Mouse (Mus musculus) frontal cortex, postnatal 25 days (tissue): ENCODE results near the gene Fancd2os.
A peak's percentile ranks its signal among the peaks of the same experiment; 100 is the strongest.

ENCODE experiments used
- DNase-seq, 2 experiments: peaks; one replicate each; pipeline ENCODE4 v3.0.0; 2022; ENCODE audit warnings: low spot score in 2 of 2

The Fancd2os gene

GRCm38 (mm10) chr6:113600543-113601139 is at the start of gene Fancd2os:
Gene Fancd2os, minus strand, starts transcription at chr6:113600715.
- DNase-seq: no peak

DNA sequence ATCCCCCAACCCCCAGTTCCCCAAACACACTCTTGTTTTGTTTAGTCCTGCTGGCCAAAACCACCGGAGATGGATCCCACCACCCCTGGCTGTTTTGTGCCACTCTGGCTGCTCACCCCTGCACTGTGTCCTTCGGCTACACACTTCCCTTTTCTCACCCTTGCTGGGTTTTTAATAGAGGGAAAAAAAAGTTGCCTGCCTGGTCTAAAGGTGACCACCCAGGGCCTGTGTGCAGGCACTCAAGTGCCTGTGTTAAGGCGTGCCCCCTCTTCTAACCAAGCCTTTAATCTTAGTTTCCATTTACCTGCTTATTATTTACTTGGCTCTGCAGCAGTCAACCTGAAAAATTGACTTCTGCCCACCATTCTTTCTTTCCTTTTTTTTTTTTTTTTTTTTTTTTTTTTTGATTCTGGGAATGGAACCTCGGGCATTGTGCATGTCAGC is 49.7 kb upstream of the Fancd2os start:
- no peak for DNase-seq

DNA sequence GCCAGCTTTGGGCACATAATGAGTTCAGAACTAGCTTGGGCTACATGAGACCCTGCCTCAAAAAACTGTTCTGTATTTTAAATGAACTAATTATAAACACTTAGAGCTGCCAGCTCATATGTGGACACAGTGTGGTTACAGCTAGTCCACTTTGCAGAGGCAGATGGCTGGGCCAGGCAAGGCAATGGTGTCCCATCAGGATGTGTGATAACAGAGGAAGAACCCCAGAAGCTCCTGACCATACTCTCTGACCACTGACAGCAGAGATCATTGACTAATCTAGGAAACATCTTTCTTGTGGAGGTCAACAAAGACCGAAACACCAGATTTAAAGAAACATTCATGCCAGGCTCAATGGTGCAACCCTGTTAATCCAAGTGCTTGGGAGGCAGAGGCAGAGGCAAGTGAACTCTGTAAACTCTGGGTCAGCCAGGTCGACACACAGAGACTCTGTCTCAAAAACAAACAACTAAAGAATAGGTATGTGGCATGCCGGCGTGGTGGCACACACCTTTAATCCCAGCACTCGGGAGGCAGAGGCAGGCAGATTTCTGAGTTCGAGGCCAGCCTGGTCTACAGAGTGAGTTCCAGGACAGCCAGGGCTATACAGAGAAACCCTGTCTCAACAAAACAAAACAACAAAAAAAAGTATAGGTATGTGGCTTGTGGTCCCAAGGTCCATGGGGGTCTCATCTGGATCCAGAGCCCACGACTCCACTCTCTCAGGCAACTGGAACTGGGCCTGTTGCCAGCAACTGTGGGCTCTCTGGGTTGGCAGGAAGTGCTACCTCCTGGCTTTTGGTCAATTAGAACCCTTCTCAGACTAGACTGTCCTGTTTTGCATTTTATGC is 49.1 kb upstream of the Fancd2os start:
- DNase-seq: no peak

DNA sequence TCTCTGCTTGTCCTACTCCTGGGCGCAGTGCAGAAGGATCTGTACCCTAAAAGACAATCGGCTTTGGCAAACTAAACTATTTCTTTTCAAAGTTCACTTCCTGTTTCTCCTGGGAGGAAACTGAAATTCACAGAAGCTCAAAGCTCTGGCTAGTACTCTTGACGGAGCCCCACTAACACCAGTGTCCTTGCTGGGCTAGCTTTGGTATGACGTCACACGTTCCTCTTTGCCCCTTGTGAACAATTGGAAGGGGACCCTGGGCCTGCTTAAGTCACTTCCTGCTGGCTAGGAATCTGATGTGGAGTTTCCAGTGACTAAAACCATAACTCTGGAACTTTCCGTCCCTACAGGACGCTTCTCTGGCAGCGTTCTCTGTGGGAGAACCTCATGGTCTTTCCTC is 44.3 kb upstream of the Fancd2os start:
- no peak for DNase-seq

DNA sequence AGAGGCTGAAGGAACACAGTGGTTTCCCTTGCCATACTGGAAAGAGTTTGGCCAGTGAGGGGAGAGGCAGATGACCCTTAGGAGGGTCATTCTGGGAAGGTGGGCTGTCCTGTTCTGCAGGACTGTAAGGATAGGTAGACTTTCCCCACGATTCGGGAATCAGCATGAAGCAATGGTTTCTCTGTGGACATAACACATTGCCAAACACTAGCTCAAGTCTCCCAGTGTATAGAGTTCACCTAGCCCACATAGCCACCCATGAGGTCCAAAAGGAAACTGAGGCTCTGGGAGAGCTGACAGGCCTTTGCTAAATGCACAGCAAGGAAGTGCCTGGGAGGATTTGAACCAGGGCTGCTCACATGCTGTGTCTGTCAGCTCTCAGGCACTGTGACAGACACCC is 43.5 kb upstream of the Fancd2os start:
- no peak for DNase-seq

- no peak for DNase-seq
These were observed 42.5 kb upstream of the Fancd2os start for GRCm38 (mm10) chr6:113643021-113643420.

DNA sequence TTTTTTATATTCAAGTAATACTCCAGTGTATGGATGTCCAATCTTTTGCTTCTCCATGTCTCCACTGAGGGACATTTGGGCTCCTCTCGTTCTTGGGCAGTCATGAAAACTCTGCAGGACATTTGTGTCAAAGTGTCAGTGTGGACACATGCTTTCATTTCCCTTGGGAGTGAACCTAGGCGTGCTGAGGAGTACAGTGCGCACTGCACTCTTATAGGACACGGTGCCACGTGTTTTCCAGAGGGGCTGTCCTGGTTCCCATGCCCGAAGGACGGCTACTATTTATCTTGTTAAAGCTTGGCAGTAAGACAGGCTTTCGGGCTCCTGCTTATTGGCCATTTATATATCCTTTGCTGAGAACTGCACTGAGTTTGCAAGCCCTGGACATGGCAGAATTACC is 42.1 kb upstream of the Fancd2os start:
- no peak for DNase-seq

DNA sequence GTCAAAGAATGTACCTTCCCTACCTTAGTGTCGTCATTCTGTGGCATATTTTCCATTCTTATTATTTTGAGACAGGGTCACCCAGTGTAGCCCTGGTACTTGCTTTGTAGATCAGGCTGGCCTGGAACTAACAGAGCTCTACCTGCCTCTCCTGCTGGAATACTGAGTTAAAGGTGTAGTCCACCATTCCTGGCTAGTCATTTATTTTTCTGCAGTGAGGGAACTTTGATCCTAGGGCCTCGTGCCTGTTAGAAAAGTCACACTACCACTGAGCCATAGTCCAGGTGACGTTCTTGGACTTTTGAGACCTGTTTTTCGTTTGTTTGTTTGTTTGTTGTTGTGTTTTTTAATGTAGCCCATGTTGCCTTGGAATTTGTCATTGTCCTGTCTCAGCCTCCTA is 38.7 kb upstream of the Fancd2os start:
- no peak for DNase-seq

DNA sequence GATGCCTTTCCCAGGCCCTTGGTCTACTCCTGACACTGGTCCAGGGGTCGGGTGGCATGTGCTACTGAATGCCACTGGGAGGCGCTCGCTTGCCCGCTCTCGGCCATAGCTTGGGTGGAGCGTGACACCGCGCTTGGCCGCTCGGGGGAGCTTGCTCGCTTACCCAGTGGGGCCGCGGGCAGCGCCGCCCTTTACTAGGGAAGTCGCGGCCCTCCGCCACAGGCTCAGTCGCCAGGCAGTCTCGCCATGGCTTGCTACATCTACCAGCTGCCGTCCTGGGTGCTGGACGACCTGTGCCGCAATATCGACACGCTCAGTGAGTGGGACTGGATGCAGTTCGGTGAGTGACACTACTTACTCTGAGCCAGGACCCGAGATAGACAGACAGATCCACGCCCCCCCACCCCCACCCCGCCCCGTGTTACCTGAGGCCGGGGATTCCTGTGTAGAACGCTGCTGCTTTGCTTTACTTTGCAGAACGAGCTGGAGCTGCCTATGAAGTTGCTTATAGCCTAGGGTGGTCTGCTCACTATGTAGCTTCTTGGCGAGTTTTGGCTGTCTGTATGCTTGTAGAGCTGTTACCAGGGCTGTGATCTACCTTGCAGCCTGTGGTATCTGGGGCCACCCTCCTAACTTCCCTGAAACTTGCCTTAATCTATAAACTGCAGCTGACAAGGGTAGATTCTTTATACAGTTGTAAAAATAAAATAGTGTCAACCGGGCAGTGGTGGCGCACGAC is 38.0 kb upstream of the Fancd2os start, which contains the start of gene Irak2:
Gene Irak2 (plus strand): TSS at position 166 of the 739 bp plus-strand sequence.
- DNase-seq: peak; percentile 92 to 96

GRCm38 (mm10) chr6:113632863-113633262 is 32.3 kb upstream of the Fancd2os start:
- DNase-seq: no peak

- DNase-seq: no peak
These were observed 29.8 kb upstream of the Fancd2os start for GRCm38 (mm10) chr6:113630322-113630721.

DNA sequence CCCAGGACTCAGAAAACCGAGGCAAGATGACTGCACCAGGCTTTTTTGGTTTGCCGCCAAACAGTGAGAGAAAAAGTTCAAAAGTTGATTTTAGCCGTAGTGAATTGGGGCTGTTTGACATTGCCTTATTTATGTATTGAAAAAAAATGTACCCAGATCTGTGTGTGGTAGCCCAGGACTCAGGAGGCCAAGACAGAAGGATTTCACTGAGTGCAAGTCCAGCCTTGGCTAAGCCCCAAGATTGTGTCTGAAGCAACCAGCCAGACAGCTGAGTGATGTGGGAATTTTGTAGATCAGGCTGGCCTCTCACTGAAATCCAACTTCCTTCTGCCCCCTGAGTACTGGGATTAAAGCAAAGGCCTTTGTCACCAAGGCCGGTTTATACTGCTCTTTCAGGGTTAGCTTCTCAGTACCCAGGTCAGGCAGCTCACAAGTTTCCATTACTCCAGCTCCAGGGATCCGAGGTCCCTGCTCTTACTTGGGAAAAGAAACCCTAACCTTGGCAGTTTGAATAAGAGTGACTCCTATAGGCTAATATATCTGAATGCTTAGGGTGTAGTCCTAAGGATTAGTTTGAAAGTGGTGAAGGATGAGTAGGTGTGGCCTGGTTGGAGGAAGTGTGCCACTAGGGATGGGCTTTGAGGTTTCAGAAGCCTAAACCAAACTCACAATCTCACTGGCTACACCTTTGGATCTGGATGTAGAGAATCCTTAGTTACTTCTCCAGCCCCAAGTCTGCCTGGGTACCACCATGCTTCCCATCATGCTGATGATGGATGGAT is 24.7 kb upstream of the Fancd2os start:
- no peak for DNase-seq

DNA sequence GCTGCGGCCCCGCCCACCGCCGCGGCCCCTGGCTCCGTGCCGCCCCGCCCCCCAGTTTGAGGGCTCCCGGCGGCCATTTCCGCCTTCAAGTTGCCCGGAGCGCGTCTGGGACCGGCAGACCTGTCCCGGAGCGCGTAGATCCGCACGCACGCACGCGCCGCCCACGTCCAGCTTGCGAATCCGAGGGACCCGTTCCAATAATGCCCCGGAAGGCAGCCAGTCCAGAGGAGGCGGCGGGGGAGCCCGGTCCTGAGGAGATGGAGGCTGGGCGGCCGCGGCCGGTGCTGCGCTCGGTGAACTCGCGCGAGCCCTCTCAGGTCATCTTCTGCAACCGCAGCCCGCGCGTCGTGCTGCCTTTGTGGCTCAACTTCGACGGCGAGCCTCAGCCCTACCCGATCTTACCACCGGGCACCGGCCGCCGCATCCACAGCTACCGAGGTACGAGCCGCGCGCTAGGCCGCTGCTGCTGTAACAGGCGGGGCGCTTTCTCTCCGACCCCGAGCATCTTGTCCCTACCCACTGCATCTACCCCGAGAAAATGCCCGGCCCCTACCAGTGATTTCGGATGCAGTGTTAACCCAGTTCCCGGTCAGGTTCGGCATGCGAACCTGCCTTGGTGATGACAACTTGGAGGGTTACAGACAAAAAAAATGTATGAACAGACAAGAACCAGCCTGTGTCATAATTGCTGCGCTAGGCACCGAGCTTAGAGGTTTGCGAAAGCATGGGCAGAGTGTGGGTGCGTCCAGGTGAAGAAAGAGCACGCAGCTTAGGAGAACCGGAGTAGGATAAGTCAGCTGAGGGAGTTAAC is 23.6 kb upstream of the Fancd2os start, which contains the start of gene Vhl:
Gene Vhl (plus strand): TSS at position 19 of the 811 bp plus-strand sequence.
- peak; percentile 66 to 70 for DNase-seq

GRCm38 (mm10) chr6:113623386-113623785 is 22.9 kb upstream of the Fancd2os start:
- no peak for DNase-seq

DNA sequence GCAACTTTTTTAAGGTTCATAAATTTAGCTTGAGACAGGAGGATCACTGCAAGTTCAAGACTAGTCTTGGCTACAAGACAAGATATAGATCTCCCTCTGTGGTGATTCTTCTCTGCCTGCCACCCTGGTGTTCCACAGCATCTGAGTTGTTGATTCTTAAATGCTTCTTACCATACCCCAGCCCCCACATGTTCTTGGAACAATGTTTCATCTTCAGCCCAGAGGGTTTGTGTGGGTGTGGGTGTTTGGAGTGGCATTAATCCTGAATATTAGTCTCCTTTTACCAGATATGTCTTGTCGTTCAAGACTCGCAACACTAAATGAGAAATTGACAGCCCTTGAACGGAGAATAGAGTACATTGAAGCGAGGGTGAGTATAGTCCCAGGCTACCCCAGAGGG is 15.0 kb upstream of the Fancd2os start:
- no peak for DNase-seq

- no peak for DNase-seq
These were observed 14.5 kb upstream of the Fancd2os start for GRCm38 (mm10) chr6:113614997-113615396.

- no peak for DNase-seq
These were observed 13.6 kb upstream of the Fancd2os start for GRCm38 (mm10) chr6:113614152-113614551.

DNA sequence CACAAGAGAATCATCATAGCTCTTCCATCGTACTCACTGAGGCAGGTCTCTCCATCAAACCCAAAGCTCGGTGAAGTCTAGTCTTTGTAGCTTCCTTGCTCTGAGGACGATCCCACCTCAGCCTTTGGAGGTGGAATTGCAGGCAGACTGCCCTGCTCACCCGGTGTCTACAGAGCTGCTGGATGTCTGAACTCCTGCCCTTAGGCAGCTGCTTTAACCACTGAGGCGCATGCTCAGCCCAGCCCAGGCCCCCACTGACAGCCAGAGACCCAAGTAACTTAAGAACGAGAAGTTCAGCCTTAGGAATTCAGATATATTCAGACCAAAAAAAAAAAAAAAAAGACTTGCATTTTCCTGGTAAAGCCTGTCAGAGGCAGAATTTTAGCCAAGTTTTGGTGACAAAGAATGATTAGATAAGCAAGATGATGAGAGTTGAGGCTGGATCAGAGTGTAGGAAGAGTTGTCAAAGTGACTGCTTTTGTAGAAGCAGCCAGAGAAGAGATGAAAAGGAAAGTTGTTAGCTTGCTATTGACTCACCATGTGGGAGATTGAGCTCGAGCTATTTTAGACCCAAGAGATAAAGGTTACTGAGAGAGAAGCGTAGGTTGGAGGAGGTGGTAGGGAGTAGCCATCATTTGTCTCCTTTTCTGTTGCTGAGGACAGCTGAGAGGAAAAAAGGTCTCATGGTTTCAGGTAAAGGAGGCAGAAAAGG is 11.9 kb upstream of the Fancd2os start:
- DNase-seq: no peak

DNA sequence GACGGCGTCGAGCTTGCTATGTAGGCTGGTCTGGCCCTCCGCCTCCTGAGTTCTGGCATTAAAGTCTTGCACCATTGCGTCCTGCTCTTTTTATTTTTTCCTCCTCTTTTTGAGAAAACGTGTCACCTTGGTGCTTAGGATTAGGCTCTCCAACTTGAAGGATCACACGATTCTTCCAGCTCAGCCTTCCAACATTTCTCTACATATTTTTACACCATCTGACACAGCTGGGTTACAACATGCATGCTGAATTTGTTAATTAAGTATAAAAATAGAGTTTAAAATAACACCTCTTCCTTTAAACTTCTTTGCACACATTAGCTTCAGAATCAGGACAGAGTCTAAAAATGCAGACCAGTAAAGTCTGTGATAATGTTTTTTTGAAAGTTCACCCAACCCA is 8.8 kb upstream of the Fancd2os start:
- no peak for DNase-seq

- no peak for DNase-seq
These were observed 8.4 kb upstream of the Fancd2os start for GRCm38 (mm10) chr6:113608871-113609270.
